Mouse (Mus musculus) olfactory bulb, adult 2 months (tissue): ENCODE data around the gene Sorl1. TPM values are rescaled to one million over a fixed set of nuclear protein-coding genes. Genes with fewer than 3 reads are reported as not detected.

Experiments
- H3K27ac ChIP-seq: fragments of 200-500 bp; 2 replicates; pipeline ENCODE4 v1.5.1; 2012; ENCODE audit warnings: low read depth, low read length; ENCODE audit not compliant: insufficient read depth
- H3K4me1 ChIP-seq: fragments of 200-500 bp; 2 replicates; pipeline ENCODE4 v1.6.1; 2012; ENCODE audit warnings: low read length; ENCODE audit not compliant: control insufficient read depth, insufficient read depth
- H3K4me3 ChIP-seq: fragments of 200-500 bp; 2 replicates; pipeline ENCODE4 v1.5.1; 2012; ENCODE audit warnings: mild to moderate bottlenecking, low read depth, low read length, moderate library complexity; ENCODE audit not compliant: insufficient read depth
- CTCF ChIP-seq: fragments of 200-500 bp; IDR thresholded peaks from 2 replicates; pipeline ENCODE4 v1.5.1; 2012; ENCODE audit warnings: low read depth, mild to moderate bottlenecking, low read length, moderate library complexity; ENCODE audit not compliant: insufficient read depth
- POLR2A ChIP-seq: fragments of 200-500 bp; IDR thresholded peaks from 2 replicates; pipeline ENCODE4 v1.6.1; 2012; ENCODE audit warnings: mild to moderate bottlenecking, low read depth, low read length, moderate library complexity; ENCODE audit not compliant: insufficient read depth
- WGBS: fragments of 180-500 bp; shearing (Covaris S2); methylation state at CpG from one replicate; pipeline ENCODE4 v1.1.7; 2018; 5-methylcytosine and 5-hydroxymethylcytosine counted together
- polyA plus RNA-seq: library from polyadenylated mRNA; stranded (reverse); fragments of >200 nt; gene quantifications from 2 replicates; pipeline ENCODE4 v1.2.4, GENCODE M21; 2012; ENCODE audit warnings: low replicate concordance; ENCODE audit not compliant: missing spikeins, insufficient read depth, insufficient read length

The Sorl1 gene
- polyA plus RNA-seq, 1 experiment, result not detected

- WGBS, result 70% methylated on average over 9 of the region's 9 CpGs
- Histone ChIP-seq H3K4me1 (peaks cover 17% of the 10 kb centered on the region), H3K27ac (no peak overlapping the region), H3K4me3 (no peak overlapping the region)
- TF ChIP-seq POLR2A, result no peak
- no peak for TF ChIP-seq CTCF
These were observed 1.3 kb upstream of the Sorl1 start for GRCm38 (mm10) chr9:42125262-42125982.

DNA sequence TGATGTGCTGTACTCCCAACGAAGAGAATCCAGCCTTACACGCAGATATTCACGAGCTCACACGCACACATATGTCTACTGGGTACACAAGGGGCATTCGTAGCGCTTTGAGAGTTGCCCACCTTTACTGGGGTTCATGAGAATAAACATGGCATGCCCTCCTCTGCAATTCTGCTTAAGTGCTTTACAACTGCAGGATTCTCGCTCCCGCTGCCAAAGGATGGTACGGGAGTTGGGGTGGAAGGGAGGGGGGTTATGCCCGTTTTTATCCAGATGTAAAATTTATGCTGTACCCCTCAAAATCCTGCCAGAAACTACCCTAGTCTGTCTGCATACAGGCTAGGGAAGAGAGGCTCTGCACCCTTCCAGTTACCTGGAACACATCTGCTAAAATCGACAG is 893 bp downstream of the Sorl1 start:
- TF ChIP-seq POLR2A, result no peak
- no peak for TF ChIP-seq CTCF
- Histone ChIP-seq H3K4me1 (peaks cover 29% of the 10 kb centered on the region), H3K27ac (peak overlapping the region; percentile 78), H3K4me3 (peak overlapping the region; percentile 86)
- WGBS, result 17% methylated on average over 11 of the region's 11 CpGs

GRCm38 (mm10) chr9:42122441-42122840 is 1.7 kb downstream of the Sorl1 start:
- TF ChIP-seq CTCF, result no peak
- no peak for TF ChIP-seq POLR2A
- WGBS, result 60% methylated on average over 6 of the region's 6 CpGs
- peak overlapping the region; percentile 46 for H3K27ac ChIP-seq
- peaks cover 29% of the 10 kb centered on the region for H3K4me1 ChIP-seq
- peak overlapping the region; percentile 86 for H3K4me3 ChIP-seq

- Histone ChIP-seq H3K4me1 (peaks cover 32% of the 10 kb centered on the region), H3K27ac (0 out of 2 replicates have a peak overlapping the region, but pooled peaks have one; percentile 46), H3K4me3 (peak overlapping the region; percentile 86)
- 51% methylated on average over 10 of the region's 10 CpGs for WGBS
- no peak for TF ChIP-seq POLR2A
- TF ChIP-seq CTCF, result no peak
These were observed 2.3 kb downstream of the Sorl1 start for GRCm38 (mm10) chr9:42121631-42122354.

DNA sequence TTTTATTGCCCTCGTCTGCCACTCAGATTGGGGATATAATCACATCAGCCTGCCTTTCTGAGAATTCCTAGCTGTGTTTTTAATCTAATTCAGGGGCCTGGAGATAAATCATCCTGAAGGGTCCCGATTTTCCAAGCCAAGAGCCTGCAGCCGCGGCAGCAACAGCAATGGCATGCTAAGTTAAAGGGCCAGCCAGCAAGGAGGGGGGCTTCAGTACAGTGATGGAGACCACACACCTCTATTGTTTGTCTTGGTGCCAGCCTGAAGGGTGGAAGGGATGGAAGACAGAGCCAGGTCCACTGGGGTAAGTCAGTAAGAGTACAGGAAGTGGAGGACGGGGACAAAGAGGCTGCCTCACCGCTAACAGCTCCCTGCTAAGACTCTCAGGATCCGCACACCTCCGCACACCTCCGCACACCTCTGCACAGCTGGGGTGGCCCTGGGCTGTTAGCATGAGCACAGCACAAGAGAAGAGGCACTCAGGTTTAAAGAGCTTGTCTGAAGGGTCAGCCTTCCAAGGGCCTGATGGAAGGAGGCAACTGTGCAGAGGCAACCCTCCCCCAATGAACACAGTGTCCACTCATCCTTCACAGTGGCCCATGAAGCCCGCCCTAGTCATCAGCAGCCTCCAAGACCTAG is 7.6 kb downstream of the Sorl1 start:
- 88% methylated on average over 10 of the region's 10 CpGs for WGBS
- Histone ChIP-seq H3K4me3 (no peak overlapping the region), H3K27ac (no peak overlapping the region), H3K4me1 (peaks cover 34% of the 10 kb centered on the region)
- TF ChIP-seq CTCF, result no peak
- no peak for TF ChIP-seq POLR2A

GRCm38 (mm10) chr9:42115078-42115477 is 9.0 kb downstream of the Sorl1 start:
- Histone ChIP-seq H3K4me3 (no peak overlapping the region), H3K4me1 (peaks cover 33% of the 10 kb centered on the region), H3K27ac (no peak overlapping the region)
- TF ChIP-seq CTCF (no peak), POLR2A (no peak)
- 85% methylated on average over 7 of the region's 7 CpGs for WGBS

GRCm38 (mm10) chr9:42113316-42113715 is 10.8 kb downstream of the Sorl1 start:
- Histone ChIP-seq H3K27ac (no peak overlapping the region), H3K4me3 (no peak overlapping the region), H3K4me1 (peaks cover 39% of the 10 kb centered on the region)
- no peak for TF ChIP-seq CTCF
- no peak for TF ChIP-seq POLR2A
- 71% methylated on average over 5 of the region's 5 CpGs for WGBS

- H3K27ac ChIP-seq, result no peak overlapping the region
- H3K4me3 ChIP-seq, result no peak overlapping the region
- WGBS, result 92% methylated on average over 6 of the region's 6 CpGs
- H3K4me1 ChIP-seq, result peaks cover 42% of the 10 kb centered on the region
- no peak for TF ChIP-seq CTCF
- no peak for TF ChIP-seq POLR2A
These were observed 11.4 kb downstream of the Sorl1 start for GRCm38 (mm10) chr9:42112691-42113090.

- TF ChIP-seq POLR2A (no peak), CTCF (no peak)
- 75% methylated on average over 7 of the region's 7 CpGs for WGBS
- no peak overlapping the region for H3K27ac ChIP-seq
These were observed 12.8 kb downstream of the Sorl1 start for GRCm38 (mm10) chr9:42111256-42111655.

More at GRCm38 (mm10) chr9:42111256-42111655, 12.8 kb downstream of the Sorl1 start:
- peaks cover 35% of the 10 kb centered on the region for H3K4me1 ChIP-seq
- H3K4me3 ChIP-seq, result no peak overlapping the region
